Mouse (Mus musculus) limb, embryonic 12.5 days (tissue): ENCODE measurements around the gene Usp4. TPM values are rescaled to one million over a fixed set of nuclear protein-coding genes. Genes with fewer than 3 reads are reported as not detected.

ENCODE experiments used
- ATAC-seq: fragments of 200-750 bp; cut with Nextera tagmentation; 2 replicates; pipeline ENCODE4 v1.8.0; 2017; ENCODE audit warnings: low read depth, moderate TSS enrichment; ENCODE audit not compliant: insufficient number of reproducible peaks, insufficient read depth, low FRiP score, low TSS enrichment
- H3K27ac ChIP-seq: fragments of 300-500 bp; sonication (generic); 2 replicates; pipeline ENCODE4 v1.5.1; 2016; ENCODE audit warnings: mild to moderate bottlenecking, moderate library complexity
- H3K27me3 ChIP-seq: fragments of 300-500 bp; sonication (generic); 2 replicates; pipeline ENCODE4 v1.6.1; 2016; ENCODE audit warnings: mild to moderate bottlenecking, moderate library complexity
- H3K36me3 ChIP-seq: fragments of 300-500 bp; sonication (generic); 2 replicates; pipeline ENCODE4 v1.6.1; 2016; ENCODE audit warnings: mild to moderate bottlenecking, moderate library complexity
- H3K4me1 ChIP-seq: fragments of 300-500 bp; sonication (generic); replicated peaks from 2 replicates; pipeline ENCODE4 v1.6.1; 2016
- H3K4me2 ChIP-seq: fragments of 300-500 bp; sonication (generic); 2 replicates; pipeline ENCODE4 v1.6.1; 2016; ENCODE audit warnings: mild to moderate bottlenecking, moderate library complexity
- H3K4me3 ChIP-seq: fragments of 300-500 bp; sonication (generic); replicated peaks from 2 replicates; pipeline ENCODE4 v1.5.1; 2016; ENCODE audit warnings: mild to moderate bottlenecking
- H3K9ac ChIP-seq: fragments of 300-500 bp; sonication (generic); replicated peaks from 2 replicates; pipeline ENCODE4 v1.6.1; 2016; ENCODE audit warnings: mild to moderate bottlenecking, moderate library complexity
- H3K9me3 ChIP-seq: fragments of 300-500 bp; sonication (generic); 2 replicates; pipeline ENCODE4 v1.6.1; 2016; ENCODE audit warnings: mild to moderate bottlenecking, moderate library complexity
- WGBS: fragments of 180-500 bp; shearing (Covaris S2); methylation state at CpG from one replicate; pipeline ENCODE4 v1.1.7; 2016; 5-methylcytosine and 5-hydroxymethylcytosine counted together
- polyA plus RNA-seq: library from polyadenylated mRNA; unstranded; fragments of >200 nt; fragmentation: Nextera tagmentation; extraction: Ambion mirVana; gene quantifications from 2 replicates; pipeline ENCODE4 v1.2.1, GENCODE M21; 2016

The Usp4 gene
- polyA plus RNA-seq, 1 experiment from 2014 or later, result 117 TPM

GRCm38 (mm10) chr9:108412221-108412620 lies 64.6 kb downstream of the Usp4 start:
- H3K27me3 ChIP-seq, result no peaks in the 10 kb centered on the region
- H3K27ac ChIP-seq, result no peak overlapping the region
- H3K4me3 ChIP-seq, result no peak overlapping the region
- H3K9me3 ChIP-seq, result no peaks in the 10 kb centered on the region
- H3K4me1 ChIP-seq, result no peaks in the 10 kb centered on the region
- WGBS, result 81% methylated on average over 1 of the region's 1 CpGs
- ATAC-seq, result no peak
- H3K36me3 ChIP-seq, result no peaks in the 10 kb centered on the region
- no peak overlapping the region for H3K9ac ChIP-seq
- no peak overlapping the region for H3K4me2 ChIP-seq

- Histone ChIP-seq H3K36me3 (no peaks in the 10 kb centered on the region), H3K4me1 (0 out of 2 replicates have a peak, but pooled peaks cover 5% of the 10 kb centered on the region), H3K4me3 (no peak within 1 kb of the TSS), H3K9ac (no peak within 1 kb of the TSS), H3K9me3 (no peaks in the 10 kb centered on the region), H3K4me2 (no peak within 1 kb of the TSS), H3K27me3 (no peaks in the 10 kb centered on the region), H3K27ac (no peak within 1 kb of the TSS)
- no peak for ATAC-seq
These were observed 80.7 kb downstream of the Usp4 start, which contains the start of gene Ccdc36 for GRCm38 (mm10) chr9:108428384-108428783. Gene Ccdc36, minus strand, starts transcription at chr9:108428484.

GRCm38 (mm10) chr9:108431431-108432067 lies 83.9 kb downstream of the Usp4 start:
- no peaks in the 10 kb centered on the region for H3K36me3 ChIP-seq
- WGBS, result 36% methylated on average over 32 of the region's 32 CpGs
- peak overlapping the region; percentile 50 for H3K4me2 ChIP-seq
- no peak; the same call in 1 of the 2 replicates for ATAC-seq
- peak overlapping the region; percentile 27 for H3K4me3 ChIP-seq
- no peaks in the 10 kb centered on the region for H3K27me3 ChIP-seq
- 0 out of 2 replicates have a peak, but pooled peaks cover 5% of the 10 kb centered on the region for H3K4me1 ChIP-seq
- H3K9ac ChIP-seq, result 0 out of 2 replicates have a peak overlapping the region, but pooled peaks have one; percentile 32
- no peaks in the 10 kb centered on the region for H3K9me3 ChIP-seq
- no peak overlapping the region for H3K27ac ChIP-seq

GRCm38 (mm10) chr9:108436182-108436581 lies 88.5 kb downstream of the Usp4 start, which contains the start of gene BC048562:
Gene BC048562, plus strand, starts transcription at chr9:108436482.
- no peaks in the 10 kb centered on the region for H3K36me3 ChIP-seq
- no peaks in the 10 kb centered on the region for H3K9me3 ChIP-seq
- WGBS, result 82% methylated on average over 3 of the region's 3 CpGs
- H3K4me2 ChIP-seq, result no peak within 1 kb of the TSS
- H3K9ac ChIP-seq, result no peak within 1 kb of the TSS
- H3K27me3 ChIP-seq, result no peaks in the 10 kb centered on the region
- 0 out of 2 replicates have a peak, but pooled peaks cover 5% of the 10 kb centered on the region for H3K4me1 ChIP-seq
- ATAC-seq, result no peak
- no peak within 1 kb of the TSS for H3K4me3 ChIP-seq
- H3K27ac ChIP-seq, result no peak within 1 kb of the TSS

- Histone ChIP-seq H3K27me3 (no peaks in the 10 kb centered on the region), H3K9me3 (no peaks in the 10 kb centered on the region), H3K4me3 (no peak overlapping the region), H3K4me2 (no peak overlapping the region), H3K9ac (no peak overlapping the region), H3K4me1 (no peaks in the 10 kb centered on the region), H3K36me3 (no peaks in the 10 kb centered on the region), H3K27ac (no peak overlapping the region)
- no peak for ATAC-seq
- 81% methylated on average over 6 of the region's 6 CpGs for WGBS
These were observed 91.5 kb downstream of the Usp4 start for GRCm38 (mm10) chr9:108439176-108439575.

GRCm38 (mm10) chr9:108440485-108440884 lies 92.8 kb downstream of the Usp4 start:
- no peaks in the 10 kb centered on the region for H3K27me3 ChIP-seq
- H3K9ac ChIP-seq, result no peak overlapping the region; the same call in 1 of the 2 replicates
- no peaks in the 10 kb centered on the region for H3K36me3 ChIP-seq
- no peaks in the 10 kb centered on the region for H3K9me3 ChIP-seq
- no peak overlapping the region for H3K4me3 ChIP-seq
- H3K4me1 ChIP-seq, result 0 out of 2 replicates have a peak, but pooled peaks cover 2% of the 10 kb centered on the region
- WGBS, result 80% methylated on average over 5 of the region's 5 CpGs
- no peak overlapping the region for H3K27ac ChIP-seq
- H3K4me2 ChIP-seq, result no peak overlapping the region
- no peak for ATAC-seq

GRCm38 (mm10) chr9:108441236-108441919 lies 93.7 kb downstream of the Usp4 start:
- H3K9me3 ChIP-seq, result no peaks in the 10 kb centered on the region
- no peak for ATAC-seq
- no peak overlapping the region for H3K4me2 ChIP-seq
- no peaks in the 10 kb centered on the region for H3K36me3 ChIP-seq
- H3K27ac ChIP-seq, result no peak overlapping the region
- H3K4me1 ChIP-seq, result 0 out of 2 replicates have a peak, but pooled peaks cover 3% of the 10 kb centered on the region
- H3K4me3 ChIP-seq, result no peak overlapping the region
- no peaks in the 10 kb centered on the region for H3K27me3 ChIP-seq
- WGBS, result 92% methylated on average over 11 of the region's 11 CpGs
- H3K9ac ChIP-seq, result no peak overlapping the region

Other genes with a start within 250 kb of the Usp4 start
- 1.1 and 1.2 TPM in 2 replicates for gene Bsn, start 157.5 kb upstream of the Usp4 start, polyA plus RNA-seq
- 45.7 and 53.3 TPM in 2 replicates for gene Dag1, start 83.9 kb upstream of the Usp4 start, polyA plus RNA-seq
- 45.0 and 46.4 TPM in 2 replicates for gene Nicn1, start 57.4 kb upstream of the Usp4 start, polyA plus RNA-seq
- gene Amt, start 51.0 kb upstream of the Usp4 start, polyA plus RNA-seq, result 13.3 and 17.0 TPM in 2 replicates
- 324 and 387 TPM in 2 replicates for gene Rhoa, start 41.7 kb upstream of the Usp4 start, polyA plus RNA-seq
- 21.2 and 22.6 TPM in 2 replicates for gene Tcta, start 41.7 kb upstream of the Usp4 start, polyA plus RNA-seq
- gene Gpx1, start 8.9 kb upstream of the Usp4 start, polyA plus RNA-seq, result 797 and 821 TPM in 2 replicates
- gene 1700102P08Rik, start 45.0 kb downstream of the Usp4 start, polyA plus RNA-seq, result 0.81 and 0.91 TPM in 2 replicates
- gene Ccdc36, start 80.6 kb downstream of the Usp4 start, polyA plus RNA-seq, result 2.1 and 2.4 TPM in 2 replicates
- not detected in 2 replicates for gene BC048562, start 88.6 kb downstream of the Usp4 start, polyA plus RNA-seq
- gene Ccdc71, start 112.7 kb downstream of the Usp4 start, polyA plus RNA-seq, result 44.6 and 49.5 TPM in 2 replicates
- 33.0 and 36.0 TPM in 2 replicates for gene Klhdc8b, start 113.7 kb downstream of the Usp4 start, polyA plus RNA-seq
- 40.8 and 43.7 TPM in 2 replicates for gene Lamb2, start 131.9 kb downstream of the Usp4 start, polyA plus RNA-seq
- 99.3 and 99.7 TPM in 2 replicates for gene Usp19, start 142.7 kb downstream of the Usp4 start, polyA plus RNA-seq
- 106 and 112 TPM in 2 replicates for gene Qars, start 159.9 kb downstream of the Usp4 start, polyA plus RNA-seq
- gene Qrich1, start 169.0 kb downstream of the Usp4 start, polyA plus RNA-seq, result 156 and 159 TPM in 2 replicates
- gene Impdh2, start 212.4 kb downstream of the Usp4 start, polyA plus RNA-seq, result 201 and 213 TPM in 2 replicates
- 50.6 and 53.8 TPM in 2 replicates for gene Ndufaf3, start 219.6 kb downstream of the Usp4 start, polyA plus RNA-seq
- 197 and 230 TPM in 2 replicates for gene Dalrd3, start 222.0 kb downstream of the Usp4 start, polyA plus RNA-seq
- 237 TPM in 2 replicates for gene Wdr6, start 230.9 kb downstream of the Usp4 start, polyA plus RNA-seq
- 11.6 and 11.7 TPM in 2 replicates for gene P4htm, start 249.8 kb downstream of the Usp4 start, polyA plus RNA-seq